In genomic region chr1:125912601-125913600, GRCm38 (mm10) we compare ENCODE assay signal across 9 mouse cellular contexts. TPM values are rescaled to one million over a fixed set of nuclear protein-coding genes. Genes with fewer than 3 reads are reported as not detected.
A peak's percentile ranks its signal among the peaks of the same experiment; 100 is the strongest.
DNase-seq lines count a peak whose midpoint lies in the region; ATAC-seq lines count a peak whose summit lies in the region.
"Had no signal": no experiment of that assay in that cellular context is flagged by ENCODE, and none has a peak within 500 bp of the region (broad histone marks: within the 10 kb centered on the region; RNA-seq: fewer than 3 reads in every experiment).

Gene Lypd1, minus strand, starts transcription at chr1:125913101.

- H3K27ac ChIP-seq in kidney, embryonic 15.5 days, result no peak within 1 kb of the TSS
- H3K27ac ChIP-seq in hindbrain, embryonic 11.5 days (ENCODE audit: low read depth, low read length), result no peak within 1 kb of the TSS
- H3K27ac ChIP-seq in liver, embryonic 12.5 days, result no peak within 1 kb of the TSS

- no peak within 1 kb of the TSS for H3K9ac ChIP-seq in kidney, embryonic 15.5 days
- H3K9ac ChIP-seq in hindbrain, embryonic 11.5 days (ENCODE audit: low read depth, low read length), result peak within 1 kb of the TSS; percentile 42; the same call in 1 of the 2 replicates
- H3K9ac ChIP-seq in liver, embryonic 12.5 days, result no peak within 1 kb of the TSS

- H3K4me1 ChIP-seq in kidney, embryonic 15.5 days, result peaks cover 31% of the 10 kb centered on the region
- H3K4me1 ChIP-seq in hindbrain, embryonic 11.5 days (replicated peaks; ENCODE audit: control insufficient read depth, insufficient read depth, low read length), result peaks cover 12% of the 10 kb centered on the region
- 0 out of 2 replicates have a peak, but pooled peaks cover 7% of the 10 kb centered on the region for H3K4me1 ChIP-seq in liver, embryonic 12.5 days

- H3K4me3 ChIP-seq in kidney, embryonic 15.5 days (replicated peaks), result peak within 1 kb of the TSS; percentile 45
- peak within 1 kb of the TSS; percentile 47 for H3K4me3 ChIP-seq in hindbrain, embryonic 11.5 days (ENCODE audit: low read depth, low read length)
- peak within 1 kb of the TSS; percentile 45 for H3K4me3 ChIP-seq in liver, embryonic 12.5 days
- H3K4me3 ChIP-seq: myocyte had no signal

- WGBS in kidney, embryonic 15.5 days, result 5% methylated on average over 30 of the region's 30 CpGs
- WGBS in hindbrain, embryonic 11.5 days, result 4% methylated on average over 30 of the region's 30 CpGs
- WGBS in liver, embryonic 12.5 days (ENCODE audit: insufficient replicate concordance), result 7% methylated on average over 30 of the region's 30 CpGs

- no peaks in the 10 kb centered on the region for H3K9me3 ChIP-seq in kidney, embryonic 15.5 days (replicated peaks)
- no peaks in the 10 kb centered on the region for H3K9me3 ChIP-seq in hindbrain, embryonic 11.5 days (ENCODE audit: control insufficient read depth, low read length)
- no peaks in the 10 kb centered on the region for H3K9me3 ChIP-seq in liver, embryonic 12.5 days (replicated peaks)

- no peak for DNase-seq in kidney, postnatal 14 days
- peak; percentile 6 for DNase-seq in embryo, embryonic 11 days
- DNase-seq in hindbrain, embryonic 11.5 days (ENCODE audit: low spot score), result peak; percentile 40
- DNase-seq in yolk sac, embryonic 10.5 days (ENCODE audit: low spot score), result peak; percentile 1
- DNase-seq in MN1 (ENCODE audit: low spot score), result no peak

- peaks cover 55% of the 10 kb centered on the region for H3K27me3 ChIP-seq in kidney, embryonic 15.5 days
- peaks cover 18% of the 10 kb centered on the region for H3K27me3 ChIP-seq in hindbrain, embryonic 11.5 days (ENCODE audit: control insufficient read depth, insufficient read depth, low read length)
- peaks cover 49% of the 10 kb centered on the region for H3K27me3 ChIP-seq in liver, embryonic 12.5 days (replicated peaks)

- no peak for ATAC-seq in kidney, embryonic 15.5 days (replicated peaks; ENCODE audit: low FRiP score)
- 0 out of 2 replicates have a peak, but pooled peaks have one; percentile 14 for ATAC-seq in hindbrain, embryonic 11.5 days (ENCODE audit: low FRiP score)
- ATAC-seq in liver, embryonic 12.5 days, result no peak
- ATAC-seq in CD4-positive, CD25-positive, alpha-beta regulatory T cell, adult 4 months, result no peak

- peak within 1 kb of the TSS; percentile 83 for H3K4me2 ChIP-seq in kidney, embryonic 15.5 days
- H3K4me2 ChIP-seq in hindbrain, embryonic 11.5 days (replicated peaks; ENCODE audit: low read depth, low read length), result peak within 1 kb of the TSS; percentile 75
- H3K4me2 ChIP-seq in liver, embryonic 12.5 days, result peak within 1 kb of the TSS; percentile 68

- no peaks in the 10 kb centered on the region for H3K36me3 ChIP-seq in kidney, embryonic 15.5 days
- no peaks in the 10 kb centered on the region for H3K36me3 ChIP-seq in hindbrain, embryonic 11.5 days (ENCODE audit: control insufficient read depth, insufficient read depth, low read length)
- H3K36me3 ChIP-seq in liver, embryonic 12.5 days, result no peaks in the 10 kb centered on the region

RNA-seq across cellular contexts. Expression of gene Lypd1, which starts in this region (rescaled TPM):
- polyA plus RNA-seq in kidney, embryonic 15.5 days (2015; fragmentation: Nextera tagmentation; extraction: Ambion mirVana), result 1.6 and 2.2 TPM in 2 replicates
- polyA plus RNA-seq in hindbrain, embryonic 11.5 days (2014; fragmentation: Nextera tagmentation; extraction: Ambion mirVana), result 10.6 and 10.9 TPM in 2 replicates
- 0.27 and 0.44 TPM in 2 replicates for polyA plus RNA-seq in liver, embryonic 12.5 days (2016; fragmentation: Nextera tagmentation; extraction: Ambion mirVana)
- polyA plus RNA-seq in CD4-positive, CD25-positive, alpha-beta regulatory T cell, adult 4 months (2017; shearing (Covaris generic)), result not detected

Comparison
In these comparisons a context has a peak if more than half of its experiments do, and no peak if none do; other contexts are left out.
1. DNase-seq: peak in embryo, embryonic 11 days (single experiment), hindbrain, embryonic 11.5 days (single experiment) and yolk sac, embryonic 10.5 days (single experiment); none in kidney, postnatal 14 days (single experiment) and MN1 (single experiment).
2. Peak in every context shown above with its lines, with median percentiles within 50 percentile points of each other: H3K4me2 ChIP-seq and H3K4me3 ChIP-seq.